In genomic region chr10:121770624-121771577, GRCm38 (mm10) we compare ENCODE assay signal across 9 mouse cellular contexts. TPM values are rescaled to one million over a fixed set of nuclear protein-coding genes. Genes with fewer than 3 reads are reported as not detected.
DNase-seq lines count a peak whose midpoint lies in the region; ATAC-seq and TF ChIP-seq lines count a peak whose summit lies in the region.
"Had no signal": no experiment of that assay in that cellular context is flagged by ENCODE, and none has a peak within 500 bp of the region (broad histone marks: within the 10 kb centered on the region; RNA-seq: fewer than 3 reads in every experiment).

No protein-coding gene starts in this region.

- no peak for ATAC-seq in neural tube, embryonic 12.5 days (ENCODE audit: low FRiP score, low read depth)

- peak; percentile 30 for DNase-seq in thymus, adult 2 months
- DNase-seq in thymus, adult 18-20 months, result no peak
- peak; percentile 60 for DNase-seq in embryo, embryonic 10.5 days (ENCODE audit: low spot score)
- DNase-seq in hindbrain, embryonic 10.5 days (ENCODE audit: low spot score), result peak; percentile 52
- DNase-seq in liver, adult 2 months (ENCODE audit: extremely low read depth, low read depth, low spot score), result peak; percentile 50
- no peak for DNase-seq in left cerebral cortex, adult 8-10 months (ENCODE audit: low spot score in 2 of 2)
- DNase-seq in right cerebral cortex, adult 18-20 months, result no peak

- 44% methylated on average over 20 of the region's 20 CpGs for WGBS in thymus, adult 2 months
- 51% methylated on average over 20 of the region's 20 CpGs for WGBS in hindbrain, embryonic 10.5 days
- 55% methylated on average over 20 of the region's 20 CpGs for WGBS in liver, adult 2 months
- WGBS in neural tube, embryonic 12.5 days, result 54% methylated on average over 20 of the region's 20 CpGs

- H3K4me3 ChIP-seq in thymus, adult 2 months (ENCODE audit: control insufficient read depth, insufficient read depth, low read length), result no peak overlapping the region
- peak overlapping the region; percentile 23; the same call in 1 of the 2 replicates for H3K4me3 ChIP-seq in hindbrain, embryonic 10.5 days
- H3K4me3 ChIP-seq in liver, adult 2 months (ENCODE audit: insufficient read depth, low read depth, low read length), result no peak overlapping the region; the same call in 1 of the 2 replicates
- H3K4me3 ChIP-seq in neural tube, embryonic 12.5 days, result no peak overlapping the region
- H3K4me3 ChIP-seq: erythroblast, embryonic 14.5 days had no signal

- H3K27me3 ChIP-seq in thymus, adult 2 months (ENCODE audit: control insufficient read depth, insufficient read depth, low read length), result no peaks in the 10 kb centered on the region
- H3K27me3 ChIP-seq in hindbrain, embryonic 10.5 days (ENCODE audit: insufficient read depth, poor library complexity, severe bottlenecking), result no peaks in the 10 kb centered on the region
- no peaks in the 10 kb centered on the region for H3K27me3 ChIP-seq in liver, adult 2 months (ENCODE audit: control insufficient read depth, insufficient read depth, low read length)
- H3K27me3 ChIP-seq in neural tube, embryonic 12.5 days (replicated peaks), result no peaks in the 10 kb centered on the region

- H3K4me1 ChIP-seq in thymus, adult 2 months (replicated peaks; ENCODE audit: control insufficient read depth, insufficient read depth, low read length), result no peaks in the 10 kb centered on the region
- H3K4me1 ChIP-seq in hindbrain, embryonic 10.5 days (replicated peaks), result no peaks in the 10 kb centered on the region; the same call in 1 of the 2 replicates
- H3K4me1 ChIP-seq in liver, adult 2 months (ENCODE audit: control insufficient read depth, insufficient read depth, low read length), result no peaks in the 10 kb centered on the region
- no peaks in the 10 kb centered on the region for H3K4me1 ChIP-seq in neural tube, embryonic 12.5 days

- H3K36me3 ChIP-seq in thymus, adult 2 months (ENCODE audit: control insufficient read depth, insufficient read depth, low read length), result no peaks in the 10 kb centered on the region
- no peaks in the 10 kb centered on the region for H3K36me3 ChIP-seq in hindbrain, embryonic 10.5 days
- H3K36me3 ChIP-seq in liver, adult 2 months (ENCODE audit: control insufficient read depth, insufficient read depth, low read length), result no peaks in the 10 kb centered on the region
- no peaks in the 10 kb centered on the region for H3K36me3 ChIP-seq in neural tube, embryonic 12.5 days

- H3K9me3 ChIP-seq in hindbrain, embryonic 10.5 days, result no peaks in the 10 kb centered on the region
- no peaks in the 10 kb centered on the region for H3K9me3 ChIP-seq in neural tube, embryonic 12.5 days

- H3K9ac ChIP-seq in liver, adult 2 months (ENCODE audit: low read depth, low read length), result no peak overlapping the region
- no peak overlapping the region for H3K9ac ChIP-seq in neural tube, embryonic 12.5 days

- no peak overlapping the region for H3K27ac ChIP-seq in thymus, adult 2 months (ENCODE audit: control insufficient read depth, insufficient read depth, low read length)
- no peak overlapping the region for H3K27ac ChIP-seq in hindbrain, embryonic 10.5 days
- no peak overlapping the region for H3K27ac ChIP-seq in liver, adult 2 months (replicated peaks; ENCODE audit: insufficient read depth, low read depth, low read length)
- H3K27ac ChIP-seq in neural tube, embryonic 12.5 days, result no peak overlapping the region

- no peaks in the 10 kb centered on the region for H3K79me2 ChIP-seq in liver, adult 2 months (ENCODE audit: control insufficient read depth, insufficient read depth, low read length)

- no peak for TF ChIP-seq POLR2A in thymus, adult 2 months (IDR thresholded peaks at IDR 0.05; ENCODE audit: control insufficient read depth, extremely low read depth, insufficient read depth, low read length, poor library complexity)
- no peak for TF ChIP-seq POLR2A in liver, adult 2 months (IDR thresholded peaks at IDR 0.05; ENCODE audit: extremely low read depth, insufficient read depth, low read length)

- peak overlapping the region; percentile 27 for H3K4me2 ChIP-seq in neural tube, embryonic 12.5 days (replicated peaks)

- TF ChIP-seq CTCF in thymus, adult 2 months (IDR thresholded peaks at IDR 0.05; ENCODE audit: borderline replicate concordance, control insufficient read depth, extremely low read depth, insufficient read depth, low read length, poor library complexity), result no peak
- TF ChIP-seq CTCF in liver, adult 2 months (IDR thresholded peaks at IDR 0.05; ENCODE audit: low read depth, low read length), result peak; percentile 59

RNA-seq across cellular contexts. Expression of gene BC048403, which starts 31.2 kb away (rescaled TPM):
- 4.4 and 5.3 TPM in 2 replicates for polyA plus RNA-seq in thymus, adult 2 months (2012; rRNA removed)
- polyA plus RNA-seq in hindbrain, embryonic 10.5 days (2016; fragmentation: Nextera tagmentation; extraction: Ambion mirVana), result 2.5 and 3.0 TPM in 2 replicates
- total RNA-seq in liver, adult 2 months (2014; rRNA removed), result 0.92 and 1.9 TPM in 2 replicates
- 3.9 and 5.9 TPM in 2 replicates for polyA plus RNA-seq in liver, adult 2 months (2012; rRNA removed)
- 2.3 and 2.4 TPM in 2 replicates for polyA plus RNA-seq in neural tube, embryonic 12.5 days (2016; fragmentation: Nextera tagmentation; extraction: Ambion mirVana)
- 10 to 100 TPM; 10.7 to 11.5 (median 11.1) TPM for total RNA-seq in left cerebral cortex, adult 8-10 months (2022)

Comparison
In these comparisons a context has a peak if more than half of its experiments do, and no peak if none do; other contexts are left out.
1. DNase-seq: peak in thymus, adult 2 months (single experiment), embryo, embryonic 10.5 days (single experiment), hindbrain, embryonic 10.5 days (single experiment) and liver, adult 2 months (single experiment); none in thymus, adult 18-20 months (0 of 2), left cerebral cortex, adult 8-10 months (0 of 2) and right cerebral cortex, adult 18-20 months (single experiment).